Mouse (Mus musculus) hindbrain, embryonic 15.5 days (tissue): ENCODE results near the gene Nos1. TPM values are rescaled to one million over a fixed set of nuclear protein-coding genes. Genes with fewer than 3 reads are reported as not detected.

ENCODE experiments used
- ATAC-seq: fragments of 200-750 bp; cut with Nextera tagmentation; 2 replicates; pipeline ENCODE4 v1.8.0; 2017; ENCODE audit warnings: low read depth, moderate number of reproducible peaks, moderate TSS enrichment; ENCODE audit not compliant: low FRiP score
- H3K27ac ChIP-seq: fragments of 300-500 bp; sonication (generic); replicated peaks from 2 replicates; pipeline ENCODE4 v1.5.1; 2015; ENCODE audit warnings: mild to moderate bottlenecking, inconsistent platforms
- H3K27me3 ChIP-seq: fragments of 300-500 bp; sonication (generic); 2 replicates; pipeline ENCODE4 v1.6.1; 2015; ENCODE audit warnings: control low read depth, inconsistent platforms
- H3K36me3 ChIP-seq: fragments of 300-500 bp; sonication (generic); 2 replicates; pipeline ENCODE4 v1.6.1; 2015; ENCODE audit warnings: control low read depth, inconsistent platforms
- H3K4me1 ChIP-seq: fragments of 300-500 bp; sonication (generic); replicated peaks from 2 replicates; pipeline ENCODE4 v1.6.1; 2015; ENCODE audit warnings: control low read depth, inconsistent platforms
- H3K4me2 ChIP-seq: fragments of 300-500 bp; sonication (generic); 2 replicates; pipeline ENCODE4 v1.6.1; 2015; ENCODE audit warnings: moderate library complexity, mild to moderate bottlenecking, inconsistent platforms
- H3K4me3 ChIP-seq: fragments of 300-500 bp; sonication (generic); 2 replicates; pipeline ENCODE4 v1.5.1; 2015; ENCODE audit warnings: mild to moderate bottlenecking, inconsistent platforms
- H3K9ac ChIP-seq: fragments of 300-500 bp; sonication (generic); 2 replicates; pipeline ENCODE4 v1.6.1; 2015; ENCODE audit warnings: inconsistent platforms
- H3K9me3 ChIP-seq: fragments of 300-500 bp; sonication (generic); 2 replicates; pipeline ENCODE4 v1.6.1; 2016; ENCODE audit warnings: control low read depth, inconsistent platforms
- WGBS: fragments of 180-500 bp; shearing (Covaris S2); methylation state at CpG from one replicate; pipeline ENCODE4 v1.1.7; 2015; 5-methylcytosine and 5-hydroxymethylcytosine counted together
- polyA plus RNA-seq: library from polyadenylated mRNA; unstranded; fragments of >200 nt; fragmentation: Nextera tagmentation; extraction: Ambion mirVana; gene quantifications from 2 replicates; pipeline ENCODE4 v1.2.1, GENCODE M21; 2015

The Nos1 gene
- polyA plus RNA-seq, 1 experiment from 2014 or later, result 2.6 TPM

DNA sequence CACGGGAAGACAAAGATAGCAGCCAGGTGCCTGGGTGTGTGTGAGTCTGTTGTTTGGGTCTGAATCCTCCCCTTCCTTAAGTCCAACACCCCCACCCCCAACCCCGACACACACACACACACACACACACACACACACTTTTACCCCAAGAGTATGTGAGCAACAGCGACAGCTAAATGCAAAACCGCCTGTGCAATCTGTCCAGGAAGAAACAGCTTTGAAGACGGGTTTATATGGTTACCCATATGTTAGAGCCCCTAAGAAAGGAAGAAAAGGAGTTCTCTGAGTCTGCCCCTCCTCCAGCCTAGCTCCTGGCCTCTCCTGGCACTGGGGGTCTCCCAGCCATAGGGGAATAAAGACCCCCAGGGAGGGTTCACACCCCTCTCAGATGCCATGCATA is 60.2 kb downstream of the Nos1 start:
- Histone ChIP-seq H3K4me1 (peaks cover 38% of the 10 kb centered on the region), H3K27me3 (peaks cover 41% of the 10 kb centered on the region), H3K4me2 (peak overlapping the region; percentile 64; the same call in 1 of the 2 replicates), H3K9me3 (no peaks in the 10 kb centered on the region), H3K27ac (no peak overlapping the region), H3K4me3 (no peak overlapping the region), H3K9ac (no peak overlapping the region), H3K36me3 (no peaks in the 10 kb centered on the region)
- no peak for ATAC-seq
- 28% methylated on average over 5 of the region's 5 CpGs for WGBS

DNA sequence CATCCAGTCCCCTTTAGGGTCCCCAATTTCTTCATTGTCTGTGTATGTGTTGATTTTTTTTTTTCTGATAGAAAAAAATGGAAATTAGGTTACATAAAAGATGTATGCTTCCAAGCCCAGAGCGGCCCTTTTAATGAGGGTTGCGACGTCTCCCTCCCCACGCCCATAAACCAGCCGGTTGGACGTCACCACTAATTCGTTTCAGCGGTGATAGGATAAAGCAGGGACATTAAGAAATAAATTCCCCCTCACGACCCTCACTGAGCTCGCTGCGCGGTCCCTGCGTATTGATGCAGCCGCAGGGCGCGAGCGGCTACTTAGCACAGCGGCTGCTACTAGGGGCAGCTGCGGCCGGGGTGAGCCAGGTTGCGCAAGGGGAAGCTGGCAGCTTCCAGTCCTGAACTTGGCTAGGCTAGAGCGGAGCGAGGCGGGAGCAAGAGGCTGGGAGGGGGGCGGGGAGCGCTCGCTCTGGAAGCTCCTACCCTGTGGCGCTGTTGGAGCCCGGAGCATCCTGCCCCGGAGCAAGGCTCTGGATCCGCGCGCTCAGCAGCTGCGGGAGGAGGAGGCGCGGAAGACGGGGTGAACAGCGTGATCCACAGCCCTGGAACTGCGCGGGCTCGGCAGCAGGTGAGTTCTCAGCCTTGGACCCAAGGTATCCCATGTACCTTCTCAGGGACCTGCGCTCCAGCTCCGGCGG is 61.0 kb downstream of the Nos1 start:
- H3K4me2 ChIP-seq, result peak overlapping the region; percentile 64
- peak overlapping the region; percentile 42 for H3K4me3 ChIP-seq
- ATAC-seq, result peak; percentile 57; the same call in 1 of the 2 replicates
- peak overlapping the region; percentile 41 for H3K9ac ChIP-seq
- WGBS, result under 1% methylated on average over 44 of the region's 44 CpGs
- peaks cover 38% of the 10 kb centered on the region for H3K4me1 ChIP-seq
- no peaks in the 10 kb centered on the region for H3K36me3 ChIP-seq
- H3K27ac ChIP-seq, result no peak overlapping the region
- H3K27me3 ChIP-seq, result peaks cover 41% of the 10 kb centered on the region
- no peaks in the 10 kb centered on the region for H3K9me3 ChIP-seq

DNA sequence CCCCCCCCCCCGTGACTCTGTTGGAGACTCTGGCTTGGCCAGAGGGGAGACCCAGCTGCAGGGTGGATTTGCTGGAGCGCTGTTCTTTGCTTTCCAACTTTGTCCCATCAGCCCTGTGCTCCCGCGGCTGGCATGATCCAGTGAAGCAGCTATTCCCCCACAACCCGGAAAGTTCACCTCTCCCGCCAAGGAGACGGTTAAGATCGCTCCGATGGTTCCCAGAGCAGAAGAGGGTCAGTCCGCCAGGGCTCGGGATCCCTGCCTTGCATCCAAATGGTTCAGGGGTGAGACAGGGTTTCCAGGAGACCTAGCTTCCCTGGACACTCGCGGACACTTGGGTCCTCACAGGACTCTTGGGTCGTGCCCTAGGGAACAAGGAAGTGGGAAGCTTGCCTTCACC is 61.9 kb downstream of the Nos1 start:
- H3K36me3 ChIP-seq, result no peaks in the 10 kb centered on the region
- H3K27ac ChIP-seq, result no peak overlapping the region
- H3K27me3 ChIP-seq, result peaks cover 37% of the 10 kb centered on the region
- peak overlapping the region; percentile 64 for H3K4me2 ChIP-seq
- 0 out of 2 replicates have a peak overlapping the region, but pooled peaks have one; percentile 41 for H3K9ac ChIP-seq
- H3K4me1 ChIP-seq, result peaks cover 38% of the 10 kb centered on the region
- peak overlapping the region; percentile 42 for H3K4me3 ChIP-seq
- ATAC-seq, result no peak
- no peaks in the 10 kb centered on the region for H3K9me3 ChIP-seq
- 2% methylated on average over 14 of the region's 14 CpGs for WGBS

DNA sequence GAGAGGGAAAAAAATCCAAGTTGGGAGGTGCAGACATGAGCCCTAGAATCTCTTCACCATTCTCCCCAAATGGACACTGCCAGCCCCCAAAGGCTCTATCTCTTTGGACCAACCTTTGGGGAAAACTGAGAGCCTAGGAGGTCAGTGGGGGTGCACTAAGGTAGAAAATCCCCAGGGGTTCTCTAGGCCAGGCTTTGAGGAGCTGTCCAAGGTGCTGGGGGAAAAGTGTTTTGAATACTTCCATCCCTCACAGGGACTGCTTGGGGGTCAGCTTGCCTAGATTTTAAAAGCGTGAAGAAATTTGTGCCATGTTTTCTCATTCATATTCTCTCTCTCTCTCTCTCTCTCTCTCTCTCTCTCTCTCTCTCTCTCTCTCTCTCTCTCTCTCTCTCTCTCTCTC is 63.8 kb downstream of the Nos1 start:
- WGBS, result 35% methylated on average over 1 of the region's 1 CpGs
- Histone ChIP-seq H3K4me3 (no peak overlapping the region), H3K4me2 (no peak overlapping the region), H3K4me1 (peaks cover 31% of the 10 kb centered on the region), H3K27ac (no peak overlapping the region), H3K36me3 (no peaks in the 10 kb centered on the region), H3K9ac (no peak overlapping the region), H3K27me3 (peaks cover 26% of the 10 kb centered on the region), H3K9me3 (no peaks in the 10 kb centered on the region)
- no peak for ATAC-seq

DNA sequence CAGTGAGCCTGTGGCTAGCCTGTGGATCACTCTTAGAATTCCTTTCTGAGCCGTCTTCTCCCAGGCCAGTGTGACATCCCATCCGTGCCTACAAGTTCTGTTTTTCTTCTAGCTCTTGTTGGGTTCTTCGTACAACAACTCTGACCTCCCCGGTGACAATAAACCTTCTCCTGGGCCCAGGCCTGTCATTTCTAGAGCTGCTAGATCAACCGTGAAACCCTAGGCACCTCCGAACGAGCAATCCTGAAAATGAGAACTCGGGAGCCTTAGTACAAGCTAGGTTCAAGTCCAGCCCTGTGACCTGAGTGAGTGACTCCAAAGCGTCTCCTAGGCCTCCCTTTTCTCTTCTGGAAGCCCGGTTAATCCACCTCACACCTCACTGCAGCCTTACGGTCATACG is 69.6 kb downstream of the Nos1 start:
- Histone ChIP-seq H3K4me1 (no peaks in the 10 kb centered on the region), H3K4me2 (no peak overlapping the region), H3K9ac (no peak overlapping the region), H3K27ac (no peak overlapping the region), H3K9me3 (no peaks in the 10 kb centered on the region), H3K4me3 (no peak overlapping the region), H3K36me3 (no peaks in the 10 kb centered on the region), H3K27me3 (0 out of 2 replicates have a peak, but pooled peaks cover 2% of the 10 kb centered on the region)
- no peak for ATAC-seq
- WGBS, result 81% methylated on average over 12 of the region's 12 CpGs

DNA sequence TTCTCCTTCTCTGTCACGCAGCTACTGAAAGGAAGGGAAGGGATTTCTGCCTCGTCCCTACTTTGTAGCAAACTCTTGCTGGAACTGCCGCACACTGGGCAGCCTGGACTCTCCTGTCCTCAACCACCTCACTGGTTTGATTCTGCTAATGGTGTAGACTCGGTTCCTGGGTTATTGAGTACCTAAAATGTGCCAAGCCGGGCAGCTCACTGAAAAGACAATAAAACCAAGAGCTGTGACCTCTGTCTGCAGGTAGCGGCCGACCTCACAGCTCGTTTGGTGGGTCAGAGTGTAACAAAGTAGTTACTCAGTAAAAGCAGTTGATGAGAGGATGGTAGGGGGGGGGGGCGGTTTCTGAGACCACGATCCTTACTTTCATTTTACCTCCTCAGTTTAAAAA is 72.9 kb downstream of the Nos1 start:
- Histone ChIP-seq H3K27me3 (0 out of 2 replicates have a peak, but pooled peaks cover 2% of the 10 kb centered on the region), H3K4me2 (no peak overlapping the region), H3K4me3 (no peak overlapping the region), H3K9me3 (no peaks in the 10 kb centered on the region), H3K27ac (no peak overlapping the region), H3K9ac (no peak overlapping the region), H3K36me3 (no peaks in the 10 kb centered on the region), H3K4me1 (no peaks in the 10 kb centered on the region)
- ATAC-seq, result no peak
- WGBS, result 73% methylated on average over 10 of the region's 10 CpGs

DNA sequence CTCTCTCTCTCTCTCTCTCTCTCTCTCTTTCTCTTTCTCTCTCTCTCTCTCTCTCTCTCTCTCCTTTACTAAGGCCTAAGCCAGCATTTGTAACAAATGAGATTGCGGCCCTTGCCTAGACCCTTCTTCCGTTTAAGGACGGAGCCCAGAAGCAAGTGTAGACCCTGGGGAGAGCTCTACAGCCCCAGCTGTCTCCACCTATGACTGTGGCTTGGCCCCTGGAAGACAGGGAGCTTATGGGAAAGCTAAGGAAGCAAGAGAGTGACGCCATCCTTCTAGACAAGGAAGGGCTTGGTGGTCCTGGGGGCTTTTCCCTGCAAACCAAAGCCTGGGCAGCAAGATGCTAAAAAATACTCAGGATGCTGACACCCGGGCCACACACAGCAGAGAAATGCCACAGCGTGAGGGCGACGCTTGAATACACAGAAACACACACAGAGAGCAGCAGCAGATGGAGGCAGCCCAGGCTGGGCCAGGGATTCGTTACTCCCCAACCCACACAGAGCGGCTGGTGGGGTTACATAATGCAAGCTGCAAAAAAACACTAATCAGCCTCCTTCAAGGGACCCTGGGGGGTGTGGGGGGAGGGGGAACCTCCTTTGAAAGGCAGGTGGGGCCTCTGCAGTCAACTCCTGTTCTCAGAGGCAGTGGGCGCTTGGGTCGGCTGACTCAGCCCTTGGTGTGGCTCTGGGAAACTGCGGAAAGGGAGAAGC is 83.9 kb downstream of the Nos1 start:
- Histone ChIP-seq H3K4me3 (no peak overlapping the region), H3K27ac (no peak overlapping the region; the same call in 1 of the 2 replicates), H3K27me3 (no peaks in the 10 kb centered on the region), H3K36me3 (no peaks in the 10 kb centered on the region), H3K4me2 (peak overlapping the region; percentile 9; the same call in 1 of the 2 replicates), H3K9me3 (no peaks in the 10 kb centered on the region), H3K4me1 (peaks cover 7% of the 10 kb centered on the region), H3K9ac (no peak overlapping the region)
- ATAC-seq, result peak; percentile 48; the same call in 1 of the 2 replicates
- 16% methylated on average over 13 of the region's 13 CpGs for WGBS

DNA sequence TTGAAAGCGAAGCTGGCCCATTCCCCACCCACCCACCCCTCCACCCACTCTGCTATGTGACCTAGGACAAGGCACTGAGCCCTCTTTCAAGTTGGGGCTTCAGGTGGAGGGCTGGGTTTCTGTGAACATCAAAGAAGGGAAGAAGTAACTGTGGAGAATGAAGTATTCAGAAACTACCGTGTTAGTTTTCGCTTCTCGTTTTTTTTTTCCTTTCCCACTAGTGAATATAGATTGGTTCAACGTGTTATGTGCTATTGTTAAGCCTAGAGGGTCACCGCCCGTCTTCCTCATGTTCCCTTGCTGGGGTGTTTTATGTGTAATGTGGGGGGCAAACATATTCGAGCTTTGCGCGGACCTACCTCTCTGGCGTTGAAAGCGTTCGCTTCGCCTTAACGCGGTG is 85.0 kb downstream of the Nos1 start:
- Histone ChIP-seq H3K4me2 (no peak overlapping the region), H3K4me1 (peaks cover 7% of the 10 kb centered on the region), H3K9ac (no peak overlapping the region), H3K36me3 (no peaks in the 10 kb centered on the region), H3K27ac (no peak overlapping the region), H3K9me3 (no peaks in the 10 kb centered on the region), H3K27me3 (no peaks in the 10 kb centered on the region), H3K4me3 (no peak overlapping the region)
- no peak for ATAC-seq
- 72% methylated on average over 16 of the region's 16 CpGs for WGBS

DNA sequence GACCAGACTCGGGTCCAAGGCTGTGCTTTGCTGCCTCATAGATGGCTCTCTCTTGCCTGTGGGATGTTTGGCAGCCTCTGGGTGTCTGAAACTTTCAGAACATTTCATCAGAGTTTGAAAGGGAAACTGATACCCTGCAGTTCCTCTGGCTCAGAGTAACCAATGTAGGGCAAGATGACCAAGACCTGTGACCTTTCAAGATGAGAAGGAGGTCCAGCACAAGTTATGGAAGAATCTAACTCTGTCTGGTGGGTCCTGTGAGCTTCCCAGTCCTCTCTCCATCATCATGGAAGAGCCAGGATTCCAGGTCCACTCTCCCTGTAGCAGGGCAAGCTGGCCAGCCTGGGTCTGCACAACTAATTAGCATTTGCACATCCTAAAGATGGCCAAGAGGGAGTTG is 90.8 kb downstream of the Nos1 start:
- H3K36me3 ChIP-seq, result no peaks in the 10 kb centered on the region
- H3K9ac ChIP-seq, result no peak overlapping the region
- no peaks in the 10 kb centered on the region for H3K9me3 ChIP-seq
- no peak overlapping the region for H3K4me2 ChIP-seq
- ATAC-seq, result no peak
- H3K4me1 ChIP-seq, result no peaks in the 10 kb centered on the region
- WGBS, result 70% methylated on average over 1 of the region's 1 CpGs
- H3K27me3 ChIP-seq, result no peaks in the 10 kb centered on the region
- no peak overlapping the region for H3K27ac ChIP-seq
- H3K4me3 ChIP-seq, result no peak overlapping the region

DNA sequence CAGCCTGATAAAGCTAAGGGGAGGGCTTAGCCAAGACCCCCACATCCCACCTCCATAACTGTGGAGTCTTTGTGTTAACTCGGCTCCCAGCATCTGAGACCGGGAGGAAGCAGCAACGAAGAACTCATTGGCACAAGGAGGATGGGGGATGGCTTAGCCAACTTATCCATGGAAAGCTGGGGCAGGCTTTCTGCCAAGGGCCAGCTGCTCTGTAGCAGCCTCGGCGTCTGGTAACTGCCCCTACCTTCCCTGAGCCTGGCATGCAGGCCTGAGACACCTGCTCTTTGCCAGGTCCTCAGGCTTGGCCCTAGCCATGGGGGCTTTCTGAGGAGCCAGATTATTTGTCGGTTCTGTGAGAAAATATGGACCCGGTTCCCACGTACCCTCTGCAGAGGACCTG is 93.0 kb downstream of the Nos1 start:
- 77% methylated on average over 8 of the region's 8 CpGs for WGBS
- H3K4me3 ChIP-seq, result no peak overlapping the region
- ATAC-seq, result no peak
- no peak overlapping the region for H3K27ac ChIP-seq
- no peaks in the 10 kb centered on the region for H3K27me3 ChIP-seq
- H3K4me2 ChIP-seq, result no peak overlapping the region
- no peaks in the 10 kb centered on the region for H3K9me3 ChIP-seq
- no peaks in the 10 kb centered on the region for H3K4me1 ChIP-seq
- H3K9ac ChIP-seq, result no peak overlapping the region
- no peaks in the 10 kb centered on the region for H3K36me3 ChIP-seq

DNA sequence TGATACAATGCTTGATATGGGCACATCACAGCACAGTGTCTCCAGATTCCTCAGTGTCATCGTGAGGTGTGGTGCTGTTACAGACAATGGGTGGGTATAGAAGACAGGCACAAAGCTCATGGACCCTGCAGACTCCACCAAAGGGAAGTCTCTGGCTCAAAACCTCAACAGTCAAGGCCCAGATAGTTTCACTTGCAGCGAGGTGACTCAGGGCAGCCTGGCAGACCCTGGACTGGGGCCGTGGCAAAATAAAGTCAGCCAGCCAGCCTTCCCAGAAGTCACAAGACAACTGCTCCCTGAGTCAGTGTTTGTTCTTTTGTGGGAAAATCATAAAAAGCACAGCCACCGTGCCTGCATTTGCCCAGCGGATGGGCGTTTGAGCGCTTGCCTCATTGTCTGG is 93.4 kb downstream of the Nos1 start:
- H3K9me3 ChIP-seq, result no peaks in the 10 kb centered on the region
- H3K4me3 ChIP-seq, result no peak overlapping the region
- ATAC-seq, result no peak
- no peaks in the 10 kb centered on the region for H3K36me3 ChIP-seq
- no peaks in the 10 kb centered on the region for H3K27me3 ChIP-seq
- H3K9ac ChIP-seq, result no peak overlapping the region
- H3K27ac ChIP-seq, result no peak overlapping the region
- 70% methylated on average over 7 of the region's 7 CpGs for WGBS
- H3K4me2 ChIP-seq, result no peak overlapping the region
- no peaks in the 10 kb centered on the region for H3K4me1 ChIP-seq

DNA sequence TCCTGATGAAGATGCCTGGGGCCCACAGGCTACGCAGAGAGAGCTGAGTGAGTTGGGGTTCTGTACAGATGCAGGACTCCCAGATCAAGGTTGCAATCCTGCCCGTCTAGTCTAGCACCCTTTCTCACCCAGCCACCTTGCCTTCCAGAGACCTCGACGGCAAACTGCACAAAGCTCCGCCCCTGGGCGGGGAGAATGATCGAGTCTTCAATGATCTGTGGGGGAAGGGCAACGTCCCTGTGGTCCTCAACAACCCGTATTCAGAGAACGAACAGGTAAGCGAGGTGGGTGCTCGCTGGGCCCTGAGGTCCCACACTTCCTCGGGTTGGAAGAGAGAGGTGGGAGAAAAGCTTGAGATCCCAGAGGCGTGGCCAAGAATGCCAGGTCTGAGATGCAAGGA is 98.3 kb downstream of the Nos1 start:
- 52% methylated on average over 14 of the region's 14 CpGs for WGBS
- no peak overlapping the region for H3K27ac ChIP-seq
- H3K9me3 ChIP-seq, result no peaks in the 10 kb centered on the region
- no peak overlapping the region for H3K4me2 ChIP-seq
- no peak overlapping the region for H3K4me3 ChIP-seq
- no peaks in the 10 kb centered on the region for H3K36me3 ChIP-seq
- H3K9ac ChIP-seq, result no peak overlapping the region
- no peaks in the 10 kb centered on the region for H3K4me1 ChIP-seq
- no peaks in the 10 kb centered on the region for H3K27me3 ChIP-seq
- no peak for ATAC-seq
